Mouse (Mus musculus) layer of hippocampus, postnatal 36 days (tissue): ENCODE results near the gene Mdc1. TPM values are rescaled to one million over a fixed set of nuclear protein-coding genes. Genes with fewer than 3 reads are reported as not detected.

Experiments
- DNase-seq, 2 experiments: peaks; one replicate each; pipeline ENCODE4 v3.0.0; 2022
- microRNA-seq, 2 experiments: library from miRNA; unstranded; fragments of <30 nt; microRNA quantifications; one replicate each; pipeline ENCODE4 v1.2.0; 2021
- total RNA-seq, 2 experiments: library from RNA; stranded (reverse); gene quantifications; 2 replicates each; pipeline ENCODE4 v1.2.3; 2021

Gene Mdc1
- total RNA-seq, 2 experiments from 2014 or later = 13.1 to 19.5 TPM

- DNase-seq = no peak
These were observed 42.5 kb downstream of the Mdc1 start for GRCm38 (mm10) chr17:35883777-35884176.

GRCm38 (mm10) chr17:35887725-35888124 lies 46.4 kb downstream of the Mdc1 start:
- no peak for DNase-seq

GRCm38 (mm10) chr17:35896781-35897643 lies 55.7 kb downstream of the Mdc1 start, which contains the start of gene 2310061I04Rik:
Gene 2310061I04Rik (minus strand): TSS chr17:35897431.
- peak; percentile 92 to 93 for DNase-seq

GRCm38 (mm10) chr17:35897644-35898573 lies 56.6 kb downstream of the Mdc1 start:
- DNase-seq = no peak

- no peak for DNase-seq
These were observed 59.3 kb downstream of the Mdc1 start for GRCm38 (mm10) chr17:35900636-35901035.

- DNase-seq = no peak
These were observed 62.2 kb downstream of the Mdc1 start for GRCm38 (mm10) chr17:35903343-35903991.

GRCm38 (mm10) chr17:35903992-35904355 lies 62.7 kb downstream of the Mdc1 start:
- no peak for DNase-seq

- DNase-seq = no peak
These were observed 64.3 kb downstream of the Mdc1 start for GRCm38 (mm10) chr17:35905587-35905986.

GRCm38 (mm10) chr17:35907609-35908008 lies 66.3 kb downstream of the Mdc1 start:
- no peak for DNase-seq

Small RNA genes within 50 kb of the gene (microRNA-seq; reads per million reads assigned to microRNA genes)
- 0 reads per million in 2 experiments for gene Gm28033

Other genes with a start within 250 kb of the Mdc1 start
- not detected for gene Sfta2, start 240.0 kb upstream of the Mdc1 start, total RNA-seq
- gene Gm9573, start 214.9 kb upstream of the Mdc1 start, total RNA-seq = not detected
- gene Mucl3, start 197.8 kb upstream of the Mdc1 start, total RNA-seq = not detected
- 10 to 100 TPM; 41.8 to 43.4 TPM for gene Vars2, start 173.9 kb upstream of the Mdc1 start, total RNA-seq
- 10 to 100 TPM; 31.1 to 32.1 TPM for gene Gtf2h4, start 167.8 kb upstream of the Mdc1 start, total RNA-seq
- 10 to 100 TPM; 62.7 to 63.9 TPM for gene Ddr1, start 136.9 kb upstream of the Mdc1 start, total RNA-seq
- 1 to 10 TPM; 4.2 to 6.5 TPM for gene Ier3, start 19.8 kb upstream of the Mdc1 start, total RNA-seq
- gene Flot1, start 18.3 kb upstream of the Mdc1 start, total RNA-seq = 100 to 1,000 TPM; 124 to 132 TPM
- gene Tubb5, start 3.2 kb upstream of the Mdc1 start, total RNA-seq = 100 to 1,000 TPM; 360 to 381 TPM
- 1 to 10 TPM; 1.5 to 2.2 TPM for gene Nrm, start 19.8 kb downstream of the Mdc1 start, total RNA-seq
- gene Ppp1r18, start 24.1 kb downstream of the Mdc1 start, total RNA-seq = 1 to 10 TPM; 7.4 to 9.5 TPM
- 10 to 100 TPM; 32.0 to 37.4 TPM for gene Dhx16, start 38.3 kb downstream of the Mdc1 start, total RNA-seq
- 10 to 100 TPM; 56.3 to 57.9 TPM for gene 2310061I04Rik, start 55.9 kb downstream of the Mdc1 start, total RNA-seq
- gene Atat1, start 68.6 kb downstream of the Mdc1 start, total RNA-seq = 10 to 100 TPM; 60.6 to 61.7 TPM
- gene Mrps18b, start 74.9 kb downstream of the Mdc1 start, total RNA-seq = 10 to 100 TPM; 37.0 to 39.3 TPM
- 10 to 100 TPM; 78.6 to 82.8 TPM for gene Ppp1r10, start 74.9 kb downstream of the Mdc1 start, total RNA-seq
- gene Abcf1, start 128.2 kb downstream of the Mdc1 start, total RNA-seq = 10 to 100 TPM; 70.0 to 71.3 TPM
- 100 to 1,000 TPM; 139 to 143 TPM for gene Gnl1, start 138.3 kb downstream of the Mdc1 start, total RNA-seq
- 10 to 100 TPM; 47.7 to 53.8 TPM for gene Prr3, start 138.7 kb downstream of the Mdc1 start, total RNA-seq
- 1 to 10 TPM; 2.5 to 2.8 TPM for gene H2-T24, start 179.0 kb downstream of the Mdc1 start, total RNA-seq
- gene H2-T23, start 191.3 kb downstream of the Mdc1 start, total RNA-seq = 1 to 10 TPM; 4.7 to 5.0 TPM
- gene H2-T22, start 201.2 kb downstream of the Mdc1 start, total RNA-seq = 10 to 100 TPM in 1 of 2 experiments, 1 to 10 TPM in 1; 9.0 to 11.0 TPM
- gene Gm6034, start 201.4 kb downstream of the Mdc1 start, total RNA-seq = under 1 TPM in 1 of 2 experiments, not detected in 1; 0.22 TPM
- gene Gm11127, start 216.9 kb downstream of the Mdc1 start, total RNA-seq = 1 to 10 TPM; 1.2 to 1.9 TPM